Comparison of ENCODE assay signal across 11 mouse cellular contexts in genomic region chr5:148388251-148389006, GRCm38 (mm10). TPM values are rescaled to one million over a fixed set of nuclear protein-coding genes. Genes with fewer than 3 reads are reported as not detected.
DNase-seq lines count a peak whose midpoint lies in the region; ATAC-seq lines count a peak whose summit lies in the region.
"Had no signal": no experiment of that assay in that cellular context is flagged by ENCODE, and none has a peak within 500 bp of the region (broad histone marks: within the 10 kb centered on the region; RNA-seq: fewer than 3 reads in every experiment).

No protein-coding gene starts in this region.

- no peak overlapping the region for H3K4me2 ChIP-seq in forebrain, embryonic 15.5 days (replicated peaks)
- H3K4me2 ChIP-seq in forebrain, embryonic 12.5 days: no peak overlapping the region
- H3K4me2 ChIP-seq: hindbrain, embryonic 15.5 days; midbrain, embryonic 12.5 days had no signal

- H3K36me3 ChIP-seq in forebrain, embryonic 15.5 days: no peaks in the 10 kb centered on the region
- no peaks in the 10 kb centered on the region; the same call in 1 of the 2 replicates for H3K36me3 ChIP-seq in forebrain, embryonic 12.5 days (replicated peaks)
- peaks cover 92% of the 10 kb centered on the region for H3K36me3 ChIP-seq in erythroblast, embryonic 14.5 days (ENCODE audit: control insufficient read depth)
- H3K36me3 ChIP-seq: hindbrain, embryonic 15.5 days; midbrain, embryonic 12.5 days had no signal

- no peak overlapping the region for H3K4me3 ChIP-seq in forebrain, embryonic 15.5 days
- H3K4me3 ChIP-seq in forebrain, embryonic 12.5 days (replicated peaks): no peak overlapping the region
- H3K4me3 ChIP-seq in erythroblast, embryonic 14.5 days (replicated peaks): peak overlapping the region; percentile 26
- H3K4me3 ChIP-seq: hindbrain, embryonic 15.5 days; midbrain, embryonic 12.5 days had no signal

- no peak overlapping the region for H3K9ac ChIP-seq in forebrain, embryonic 15.5 days (replicated peaks)
- no peak overlapping the region for H3K9ac ChIP-seq in forebrain, embryonic 12.5 days
- H3K9ac ChIP-seq: hindbrain, embryonic 15.5 days; midbrain, embryonic 12.5 days had no signal

- ATAC-seq in forebrain, embryonic 15.5 days (replicated peaks): no peak
- ATAC-seq in forebrain, embryonic 12.5 days (ENCODE audit: low FRiP score): no peak

- peaks cover 19% of the 10 kb centered on the region for H3K4me1 ChIP-seq in forebrain, embryonic 15.5 days
- peaks cover 2% of the 10 kb centered on the region; the same call in 1 of the 2 replicates for H3K4me1 ChIP-seq in forebrain, embryonic 12.5 days
- peaks cover 33% of the 10 kb centered on the region for H3K4me1 ChIP-seq in erythroblast, embryonic 14.5 days (ENCODE audit: control insufficient read depth)
- H3K4me1 ChIP-seq: midbrain, embryonic 12.5 days had no signal

- DNase-seq in CD4-positive helper T cell, adult 2 months (ENCODE audit: low read depth, low spot score): peak; percentile 62
- DNase-seq in naive thymus-derived CD4-positive, alpha-beta T cell, adult 2 months (ENCODE audit: low read depth): peak; percentile 73
- no peak for DNase-seq in layer of hippocampus, postnatal 14 days (ENCODE audit: low spot score in 2 of 2)
- no peak for DNase-seq in urinary bladder, postnatal 10 days (ENCODE audit: low spot score)
- no peak for DNase-seq in gastrocnemius, postnatal 4 days (ENCODE audit: low spot score in 2 of 2)
- DNase-seq: adrenal gland, postnatal 10 days had no signal

- 80% methylated on average over 18 of the region's 18 CpGs for WGBS in forebrain, embryonic 15.5 days
- WGBS in forebrain, embryonic 12.5 days: 93% methylated on average over 18 of the region's 18 CpGs

- H3K27me3 ChIP-seq in forebrain, embryonic 15.5 days: no peaks in the 10 kb centered on the region
- no peaks in the 10 kb centered on the region for H3K27me3 ChIP-seq in forebrain, embryonic 12.5 days
- no peaks in the 10 kb centered on the region for H3K27me3 ChIP-seq in erythroblast, embryonic 14.5 days (ENCODE audit: control insufficient read depth)
- H3K27me3 ChIP-seq: hindbrain, embryonic 15.5 days; midbrain, embryonic 12.5 days had no signal

- H3K9me3 ChIP-seq in forebrain, embryonic 15.5 days: no peaks in the 10 kb centered on the region
- H3K9me3 ChIP-seq in forebrain, embryonic 12.5 days: 0 out of 2 replicates have a peak, but pooled peaks cover 4% of the 10 kb centered on the region
- H3K9me3 ChIP-seq in erythroblast, embryonic 14.5 days (ENCODE audit: control insufficient read depth, low read length): peaks cover 7% of the 10 kb centered on the region
- H3K9me3 ChIP-seq: hindbrain, embryonic 15.5 days had no signal

- H3K27ac ChIP-seq in forebrain, embryonic 15.5 days (replicated peaks): 0 out of 2 replicates have a peak overlapping the region, but pooled peaks have one; percentile 13
- H3K27ac ChIP-seq in forebrain, embryonic 12.5 days: no peak overlapping the region
- H3K27ac ChIP-seq: hindbrain, embryonic 15.5 days; midbrain, embryonic 12.5 days had no signal

RNA-seq across cellular contexts. Expression of gene Slc7a1, which starts 11.3 kb away (rescaled TPM):
- 32.4 and 37.5 TPM in 2 replicates for polyA plus RNA-seq in forebrain, embryonic 15.5 days (2015; fragmentation: Nextera tagmentation; extraction: Ambion mirVana)
- 18.4 and 23.3 TPM in 2 replicates for polyA plus RNA-seq in forebrain, embryonic 12.5 days (2016; fragmentation: Nextera tagmentation; extraction: Ambion mirVana)
- 0.65 and 0.89 TPM in 2 replicates for polyA plus RNA-seq in erythroblast, embryonic 14.5 days (2012)
- total RNA-seq in layer of hippocampus, postnatal 14 days (2021): 10 to 100 TPM; 47.5 to 48.2 TPM
- total RNA-seq in gastrocnemius, postnatal 4 days (2021): 10 to 100 TPM; 16.9 to 17.2 TPM

Comparison
In these comparisons a context has a peak if more than half of its experiments do, and no peak if none do; other contexts are left out.
1. DNase-seq: peak in CD4-positive helper T cell, adult 2 months (single experiment) and naive thymus-derived CD4-positive, alpha-beta T cell, adult 2 months (single experiment); none in layer of hippocampus, postnatal 14 days (0 of 2), urinary bladder, postnatal 10 days (single experiment) and gastrocnemius, postnatal 4 days (0 of 2).
2. RNA of gene Slc7a1, which starts 11.3 kb away (polyA plus RNA-seq): 32.4 to 37.5 TPM in forebrain, embryonic 15.5 days and 18.4 to 23.3 TPM in forebrain, embryonic 12.5 days; 0.65 to 0.89 TPM in erythroblast, embryonic 14.5 days; every median in the first group is over 10 times any median in the second.